Mouse (Mus musculus) midbrain, embryonic 10.5 days (tissue): ENCODE results near the gene Myo1d. TPM values are rescaled to one million over a fixed set of nuclear protein-coding genes. Genes with fewer than 3 reads are reported as not detected.
"Not testable (repeated sequence)": the region's sequence is repeated elsewhere in the genome, so short reads cannot be mapped to it uniquely, and the experiment has no call there.

ENCODE experiments used
- DNase-seq: peaks from one replicate; pipeline ENCODE4 v3.0.0-alpha.2; 2017; ENCODE audit warnings: low spot score
- H3K27ac ChIP-seq: fragments of 300-500 bp; sonication (generic); replicated peaks from 2 replicates; pipeline ENCODE4 v1.5.1; 2016; ENCODE audit warnings: mild to moderate bottlenecking
- H3K27me3 ChIP-seq: fragments of 300-500 bp; sonication (generic); 2 replicates; pipeline ENCODE4 v1.6.1; 2016; ENCODE audit warnings: low read depth, mild to moderate bottlenecking; ENCODE audit not compliant: poor library complexity, severe bottlenecking
- H3K36me3 ChIP-seq: fragments of 300-500 bp; sonication (generic); 2 replicates; pipeline ENCODE4 v1.6.1; 2016; ENCODE audit warnings: mild to moderate bottlenecking, moderate library complexity
- H3K4me1 ChIP-seq: fragments of 300-500 bp; sonication (generic); 2 replicates; pipeline ENCODE4 v1.6.1; 2016
- H3K4me3 ChIP-seq: fragments of 300-500 bp; sonication (generic); 2 replicates; pipeline ENCODE4 v1.5.1; 2016; ENCODE audit warnings: mild to moderate bottlenecking, moderate library complexity
- H3K9me3 ChIP-seq: fragments of 300-500 bp; sonication (generic); replicated peaks from 2 replicates; pipeline ENCODE4 v1.6.1; 2016; ENCODE audit warnings: mild to moderate bottlenecking
- WGBS: fragments of 180-500 bp; shearing (Covaris S2); methylation state at CpG from one replicate; pipeline ENCODE4 v1.1.7; 2016; 5-methylcytosine and 5-hydroxymethylcytosine counted together
- polyA plus RNA-seq: library from polyadenylated mRNA; unstranded; fragments of >200 nt; fragmentation: Nextera tagmentation; extraction: Ambion mirVana; gene quantifications from 2 replicates; pipeline ENCODE4 v1.2.1, GENCODE M21; 2016

Myo1d gene
- polyA plus RNA-seq, 1 experiment from 2014 or later = 2.3 TPM

- H3K36me3 ChIP-seq = peaks cover 61% of the 10 kb centered on the region
- peak overlapping the region; percentile 91; the same call in 1 of the 2 replicates for H3K27ac ChIP-seq
Observed at GRCm38 (mm10) chr11:80475544-80475943, 304.3 kb downstream of the Myo1d start.

GRCm38 (mm10) chr11:80474846-80475245, 305.0 kb downstream of the Myo1d start:
- H3K4me1 ChIP-seq = peaks cover 37% of the 10 kb centered on the region
- no peak for DNase-seq
- peaks cover 64% of the 10 kb centered on the region for H3K36me3 ChIP-seq
- peaks cover 57% of the 10 kb centered on the region for H3K27me3 ChIP-seq
- H3K4me3 ChIP-seq = no peak overlapping the region
- no peak overlapping the region for H3K27ac ChIP-seq
- H3K9me3 ChIP-seq = no peaks in the 10 kb centered on the region
- 94% methylated on average over 11 of the region's 11 CpGs for WGBS

More at GRCm38 (mm10) chr11:80475544-80475943, 304.3 kb downstream of the Myo1d start:
- WGBS = 79% methylated on average over 9 of the region's 9 CpGs
- Histone ChIP-seq H3K4me3 (no peak overlapping the region), H3K9me3 (no peaks in the 10 kb centered on the region), H3K27me3 (peaks cover 60% of the 10 kb centered on the region), H3K4me1 (peaks cover 40% of the 10 kb centered on the region)
- no peak for DNase-seq

DNA sequence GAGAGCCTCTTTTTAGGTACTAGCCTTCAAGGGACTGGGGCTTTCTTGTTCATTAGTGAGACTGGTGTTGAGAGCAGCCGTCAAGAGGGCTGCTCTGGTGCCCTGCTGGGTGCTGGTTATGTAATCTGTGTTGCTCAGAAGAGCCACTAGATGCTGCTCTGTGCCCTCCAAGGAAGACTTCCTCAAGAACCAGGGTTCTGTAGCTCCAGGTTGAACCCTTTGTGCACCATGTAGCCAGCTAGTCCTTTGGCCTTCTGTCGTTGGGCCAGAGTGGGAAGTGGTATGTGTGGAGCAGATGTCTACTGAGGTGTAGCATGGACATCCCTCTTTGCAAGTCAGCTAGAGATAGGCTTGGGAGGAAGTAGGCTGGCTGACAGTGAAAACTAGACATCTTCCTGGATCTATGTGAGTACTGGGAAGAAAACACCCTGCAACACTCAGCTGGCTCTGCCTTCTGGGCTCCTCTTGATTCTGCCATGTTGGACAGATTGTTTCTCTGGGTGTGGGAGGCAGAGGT, 305.6 kb downstream of the Myo1d start:
- no peak for DNase-seq
- Histone ChIP-seq H3K27ac (no peak overlapping the region), H3K9me3 (no peaks in the 10 kb centered on the region), H3K4me1 (peaks cover 31% of the 10 kb centered on the region), H3K36me3 (peaks cover 65% of the 10 kb centered on the region), H3K4me3 (no peak overlapping the region), H3K27me3 (peaks cover 51% of the 10 kb centered on the region)
- WGBS = 73% methylated on average over 2 of the region's 2 CpGs

DNA sequence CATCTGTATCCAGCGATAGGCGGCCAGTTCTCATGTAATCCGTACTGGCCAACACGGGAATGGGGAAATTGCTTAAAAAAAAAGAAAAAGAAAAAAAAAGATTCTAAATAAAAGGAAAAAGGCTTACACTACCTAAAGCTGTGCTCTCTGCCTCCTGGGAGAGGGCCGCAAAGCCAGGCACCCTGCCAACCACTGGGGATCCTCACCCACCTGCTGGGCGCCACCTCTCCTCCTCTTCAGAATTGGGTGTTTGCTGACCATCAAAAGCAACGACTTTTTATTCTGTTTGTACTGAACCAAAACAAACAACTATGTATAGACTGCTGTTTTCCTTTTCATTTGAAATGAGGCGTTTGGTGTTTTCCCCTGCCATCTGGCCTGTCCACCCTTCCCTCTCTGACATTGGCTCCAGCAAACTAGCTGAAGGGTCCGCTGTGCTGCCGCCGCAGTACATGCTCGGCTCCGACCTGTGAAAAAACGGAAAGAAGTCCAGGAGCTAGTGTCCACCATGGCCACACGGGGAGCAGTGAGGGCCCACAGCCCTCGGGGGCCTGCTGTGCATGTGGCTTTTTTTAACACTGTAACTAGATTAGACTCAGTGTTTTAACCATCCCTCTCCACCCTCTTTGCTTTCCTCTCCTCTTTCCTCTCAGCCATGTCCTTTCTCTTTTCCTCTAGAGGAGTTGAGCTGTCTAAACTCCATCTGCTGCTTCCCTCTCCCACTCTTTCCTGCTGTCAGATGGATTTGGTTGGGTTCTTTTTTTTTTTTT, 307.8 kb downstream of the Myo1d start:
- peaks cover 74% of the 10 kb centered on the region for H3K36me3 ChIP-seq
- peaks cover 31% of the 10 kb centered on the region for H3K27me3 ChIP-seq
- no peak for DNase-seq
- H3K4me1 ChIP-seq = peaks cover 9% of the 10 kb centered on the region
- no peaks in the 10 kb centered on the region for H3K9me3 ChIP-seq
- H3K4me3 ChIP-seq = no peak overlapping the region
- H3K27ac ChIP-seq = no peak overlapping the region
- WGBS = 87% methylated on average over 16 of the region's 16 CpGs

DNA sequence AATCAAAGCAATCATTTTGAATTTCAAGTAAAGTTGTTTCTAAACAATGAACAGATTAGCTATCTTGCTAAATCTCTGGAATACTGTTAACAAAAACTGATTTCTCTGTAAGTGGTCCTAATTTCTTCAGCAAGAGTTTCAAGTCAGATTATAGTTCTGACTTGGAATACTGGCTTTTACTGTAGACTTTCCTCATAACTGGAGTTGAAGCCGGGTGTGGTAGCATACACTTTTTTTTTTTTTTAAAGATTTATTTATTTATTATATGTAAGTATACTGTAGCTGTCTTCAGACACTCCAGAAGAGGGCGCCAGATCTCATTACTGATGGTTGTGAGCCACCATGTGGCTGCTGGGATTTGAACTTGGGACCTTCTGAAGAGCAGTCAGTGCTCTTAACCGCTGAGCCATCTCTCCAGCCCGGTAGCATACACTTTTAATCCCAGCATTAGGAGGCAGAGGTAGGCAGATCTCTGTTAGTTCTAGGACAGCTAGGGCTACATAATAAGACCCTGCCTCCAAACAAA, 316.2 kb downstream of the Myo1d start:
- not testable (repeated sequence) for H3K9me3 ChIP-seq, H3K4me1 ChIP-seq, DNase-seq, H3K4me3 ChIP-seq, H3K27ac ChIP-seq, H3K27me3 ChIP-seq
- peaks cover 94% of the 10 kb centered on the region for H3K36me3 ChIP-seq
- WGBS = 86% methylated on average over 4 of the region's 4 CpGs

- DNase-seq = no peak
- H3K27ac ChIP-seq = no peak overlapping the region
- WGBS = 98% methylated on average over 1 of the region's 1 CpGs
- no peaks in the 10 kb centered on the region for H3K27me3 ChIP-seq
- H3K36me3 ChIP-seq = peaks cover 99% of the 10 kb centered on the region
- H3K4me1 ChIP-seq = no peaks in the 10 kb centered on the region
- H3K4me3 ChIP-seq = no peak overlapping the region
- no peaks in the 10 kb centered on the region for H3K9me3 ChIP-seq
Observed at GRCm38 (mm10) chr11:80453198-80453597, 326.6 kb downstream of the Myo1d start.

DNA sequence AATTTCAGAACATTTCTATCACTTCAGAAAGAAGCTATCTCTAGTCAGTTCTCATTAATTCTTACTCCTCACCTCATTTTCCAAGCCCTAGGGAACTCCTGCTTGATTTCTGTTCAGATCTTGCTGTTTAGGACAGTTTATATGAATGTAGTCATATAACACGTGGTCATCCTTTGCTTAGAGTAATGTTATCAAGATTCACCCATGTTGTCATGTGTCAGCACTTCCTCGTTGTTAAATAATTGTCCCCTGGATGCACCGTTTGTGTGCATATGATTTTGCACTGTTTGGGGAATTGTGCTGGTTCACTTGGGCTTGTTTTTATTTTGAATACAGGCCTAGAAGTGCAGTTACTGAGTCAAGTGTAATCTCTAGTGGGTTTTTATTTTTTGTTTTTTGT, 327.6 kb downstream of the Myo1d start:
- no peak overlapping the region for H3K27ac ChIP-seq
- H3K4me3 ChIP-seq = no peak overlapping the region
- peaks cover 99% of the 10 kb centered on the region for H3K36me3 ChIP-seq
- no peak for DNase-seq
- 93% methylated on average over 3 of the region's 3 CpGs for WGBS
- no peaks in the 10 kb centered on the region for H3K9me3 ChIP-seq
- H3K27me3 ChIP-seq = no peaks in the 10 kb centered on the region
- H3K4me1 ChIP-seq = no peaks in the 10 kb centered on the region

DNA sequence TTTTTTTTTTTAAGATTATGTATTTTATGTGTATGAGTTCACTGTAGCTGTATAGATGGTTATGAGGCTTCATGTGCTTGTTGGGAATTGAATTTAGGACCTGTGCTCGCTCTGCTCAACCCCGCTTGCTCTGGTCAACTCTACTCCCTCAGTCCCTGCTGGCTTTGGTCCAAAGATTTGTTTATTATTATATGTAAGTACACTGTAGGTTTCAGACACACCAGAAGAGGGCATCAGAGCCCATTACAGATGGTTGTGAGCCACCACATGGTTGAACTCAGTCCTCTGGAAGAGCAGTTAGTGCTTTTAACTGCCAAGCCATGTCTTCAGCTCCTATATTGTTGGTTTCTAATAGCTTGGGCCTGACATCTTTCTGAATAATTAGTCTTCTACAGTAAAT, 330.0 kb downstream of the Myo1d start:
- WGBS = 95% methylated on average over 2 of the region's 2 CpGs
- peaks cover 99% of the 10 kb centered on the region for H3K36me3 ChIP-seq
- no peak for DNase-seq

GRCm38 (mm10) chr11:80446916-80447315, 332.9 kb downstream of the Myo1d start:
- no peaks in the 10 kb centered on the region for H3K4me1 ChIP-seq
- no peak overlapping the region for H3K4me3 ChIP-seq
- H3K9me3 ChIP-seq = no peaks in the 10 kb centered on the region
- 94% methylated on average over 3 of the region's 3 CpGs for WGBS
- H3K27me3 ChIP-seq = no peaks in the 10 kb centered on the region
- no peak for DNase-seq
- no peak overlapping the region for H3K27ac ChIP-seq
- H3K36me3 ChIP-seq = peaks cover 99% of the 10 kb centered on the region

More for the DNA sequence above, 330.0 kb downstream of the Myo1d start:
- H3K4me3 ChIP-seq = no peak overlapping the region
- H3K27ac ChIP-seq = no peak overlapping the region
- no peaks in the 10 kb centered on the region for H3K4me1 ChIP-seq
- no peaks in the 10 kb centered on the region for H3K27me3 ChIP-seq
- H3K9me3 ChIP-seq = no peaks in the 10 kb centered on the region

Other genes with a start within 250 kb of the Myo1d start
- gene Tmem98, start 30.1 kb upstream of the Myo1d start, polyA plus RNA-seq = 94.5 and 98.0 TPM in 2 replicates
- not detected in 2 replicates for gene Spaca3, start 78.3 kb upstream of the Myo1d start, polyA plus RNA-seq